Mouse (Mus musculus) urinary bladder, postnatal 36 days (tissue): Measurements from ENCODE around the gene Fbrs.
"Not testable (repeated sequence)": the region's sequence is repeated elsewhere in the genome, so short reads cannot be mapped to it uniquely, and the experiment has no call there.

Experiments used
- DNase-seq, 2 experiments: peaks; one replicate each; pipeline ENCODE4 v3.0.0; 2022; ENCODE audit warnings: low spot score in 2 of 2, mixed read lengths in 1 of 2

Gene Fbrs

GRCm38 (mm10) chr7:127478635-127479317 is at the start of gene Fbrs:
Fbrs (plus strand) TSS chr7:127479199.
- DNase-seq: peak; percentile 94 to 96

GRCm38 (mm10) chr7:127435206-127435605 is 43.8 kb upstream of the Fbrs start:
- DNase-seq: no peak

GRCm38 (mm10) chr7:127437724-127438123 is 41.3 kb upstream of the Fbrs start:
- no peak for DNase-seq

GRCm38 (mm10) chr7:127443976-127444375 is 35.0 kb upstream of the Fbrs start:
- DNase-seq: no peak

- DNase-seq: peak; percentile 93
These were observed 30.3 kb upstream of the Fbrs start, which contains the start of gene Zfp689 for GRCm38 (mm10) chr7:127448521-127449300. Zfp689 (minus strand) TSS chr7:127449158.

GRCm38 (mm10) chr7:127449966-127450365 is 29.0 kb upstream of the Fbrs start:
- no peak for DNase-seq

- no peak for DNase-seq
These were observed 25.9 kb upstream of the Fbrs start for GRCm38 (mm10) chr7:127453056-127453455.

- DNase-seq: no peak
These were observed 24.1 kb upstream of the Fbrs start for GRCm38 (mm10) chr7:127454905-127455304.

GRCm38 (mm10) chr7:127458371-127459122 is 20.5 kb upstream of the Fbrs start:
- not testable (repeated sequence) for DNase-seq

GRCm38 (mm10) chr7:127459311-127459710 is 19.7 kb upstream of the Fbrs start, which contains the start of gene Prr14:
Prr14 (plus strand) TSS chr7:127459611.
- DNase-seq: not testable (repeated sequence)

- no peak for DNase-seq
These were observed 13.8 kb upstream of the Fbrs start for GRCm38 (mm10) chr7:127465191-127465590.

GRCm38 (mm10) chr7:127465670-127466069 is 13.3 kb upstream of the Fbrs start:
- not testable (repeated sequence) for DNase-seq

GRCm38 (mm10) chr7:127466606-127467005 is 12.4 kb upstream of the Fbrs start:
- DNase-seq: no peak

GRCm38 (mm10) chr7:127470011-127470715 is 8.8 kb upstream of the Fbrs start:
- peak in 1 of 2 experiments; percentile 15 for DNase-seq

GRCm38 (mm10) chr7:127470743-127471645 is 8.0 kb upstream of the Fbrs start:
- peak; percentile 80 to 91 for DNase-seq

- peak in 1 of 2 experiments; percentile 46 for DNase-seq
These were observed 7.4 kb upstream of the Fbrs start for GRCm38 (mm10) chr7:127471646-127472010.

GRCm38 (mm10) chr7:127472060-127472459 is 6.9 kb upstream of the Fbrs start:
- DNase-seq: peak in 1 of 2 experiments; percentile 8

- DNase-seq: no peak
These were observed 5.3 kb upstream of the Fbrs start for GRCm38 (mm10) chr7:127473705-127474104.

GRCm38 (mm10) chr7:127474378-127475070 is 4.5 kb upstream of the Fbrs start:
- DNase-seq: no peak
